Mouse (Mus musculus): Measurements from ENCODE around the gene Rxra.

Gene Rxra

GRCm38 (mm10) chr2:27809897-27810296 lies 133.7 kb downstream of the Rxra start:
- DNase-seq (ENCODE audit: low read depth, low spot score) = no peak

Measured in A20 (cell line).